Mouse (Mus musculus): ENCODE measurements at regions not wholly inside any gene's neighbourhood (a gene's known extent, or its start where the extent isn't known, plus 50 kb on each side); places are given as distances from the start of the nearest gene placed in this dataset.

DNA sequence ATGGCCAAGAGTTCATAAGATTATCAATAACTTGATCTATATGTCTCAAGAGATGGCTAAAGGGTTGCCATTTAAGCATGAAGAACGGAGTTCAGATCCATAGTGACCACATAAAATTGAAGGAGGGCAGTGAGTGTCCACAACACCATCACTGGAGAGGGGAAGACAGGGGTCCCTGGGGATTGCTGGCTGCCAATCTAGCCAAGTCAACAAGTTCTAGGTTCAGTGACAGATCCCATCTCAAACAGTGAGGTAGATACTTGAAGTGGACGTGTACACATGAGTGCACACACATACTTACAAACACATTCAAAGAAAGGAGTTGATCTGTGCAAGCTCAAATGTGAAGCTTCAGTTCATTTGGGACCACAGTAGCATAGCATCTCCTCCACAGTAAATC is 471.8 kb upstream of the Atp11b start:
- no peak for TF ChIP-seq POLR2A (IDR thresholded peaks at IDR 0.05; ENCODE audit: borderline replicate concordance, extremely low read depth, low read depth, low read length)
- no peak for TF ChIP-seq CTCF (IDR thresholded peaks at IDR 0.05; ENCODE audit: insufficient read depth, low read length)
